Mouse (Mus musculus) c-Kit-positive CD71-negative TER-119-negative erythroid progenitor cells, embryonic 14.5 days (primary cell): ENCODE results near the gene Anpep.

Source experiments
- DNase-seq: peaks from one replicate; pipeline ENCODE4 v3.0.0-alpha.2; 2013; ENCODE audit warnings: low read depth

Gene Anpep

DNA sequence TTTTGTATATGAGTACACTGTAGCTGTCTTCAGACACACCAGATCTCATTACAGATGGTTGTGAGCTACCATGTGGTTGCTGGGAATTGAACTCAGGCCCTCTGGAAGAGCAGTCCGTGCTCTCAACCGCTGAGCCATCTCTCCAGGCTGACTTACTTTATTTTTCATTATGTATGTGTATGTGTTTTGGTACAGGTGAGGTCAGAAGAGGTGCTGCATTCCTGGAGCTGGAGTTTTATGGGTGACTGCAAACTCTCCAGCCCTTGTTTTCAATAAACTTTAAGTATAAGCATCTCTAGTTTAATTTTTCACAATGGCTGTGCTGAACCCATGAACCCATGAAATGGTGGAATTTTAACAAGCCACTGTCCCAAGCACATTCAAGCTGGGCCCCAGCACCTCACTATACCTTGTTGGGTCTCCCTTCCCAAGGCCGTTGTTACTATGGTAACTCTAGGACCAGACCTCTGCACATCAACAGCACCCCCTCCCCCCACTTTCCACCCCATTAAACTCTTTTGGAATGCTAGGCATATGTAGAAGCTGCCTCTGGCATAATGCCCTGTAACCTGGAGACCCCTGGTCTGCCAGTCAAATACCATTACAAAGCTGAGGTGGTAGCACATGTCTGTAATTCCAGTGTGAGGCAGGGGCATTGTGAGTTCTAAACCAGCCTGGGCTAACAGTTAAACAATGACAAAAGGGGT is 5.6 kb upstream of the Anpep start:
- no peak for DNase-seq

GRCm38 (mm10) chr7:79861794-79862193 is 935 bp upstream of the Anpep start:
- DNase-seq: no peak

DNA sequence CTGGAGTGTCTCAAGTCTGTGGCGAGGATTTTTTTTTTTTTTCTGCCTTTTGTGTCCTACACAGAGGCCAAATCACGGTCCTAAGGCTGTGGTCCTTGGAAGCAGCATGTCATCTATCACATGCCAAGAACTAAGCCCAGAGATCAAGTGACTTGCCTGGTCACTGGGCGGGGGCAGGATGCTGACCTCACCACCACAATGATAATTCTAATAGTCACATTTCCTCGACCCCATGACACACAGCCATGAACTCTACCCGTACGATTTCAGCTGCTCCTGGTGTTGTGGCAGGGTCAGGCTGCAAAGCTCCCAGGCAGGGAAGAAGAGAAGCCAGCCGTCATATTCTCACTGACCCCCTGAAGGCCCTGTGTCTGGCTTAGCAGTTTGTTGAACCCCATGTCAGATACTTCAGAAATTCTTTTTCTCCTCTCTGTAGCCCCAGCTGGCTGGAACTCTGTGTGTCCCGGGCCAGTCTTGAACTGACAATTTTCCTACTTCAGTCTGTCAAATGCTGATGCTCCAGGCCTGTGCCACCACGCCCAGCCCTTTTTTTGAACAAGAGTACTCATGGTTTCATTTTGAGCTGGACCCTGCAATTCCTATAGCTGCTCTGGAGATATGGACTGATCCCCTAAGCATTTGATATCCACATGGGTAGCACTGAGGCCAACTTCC is 1.8 kb downstream of the Anpep start:
- DNase-seq: no peak

- no peak for DNase-seq
Observed at GRCm38 (mm10) chr7:79858202-79858934, 2.5 kb downstream of the Anpep start.

- DNase-seq: no peak
Observed at GRCm38 (mm10) chr7:79856305-79856704, 4.6 kb downstream of the Anpep start.

- no peak for DNase-seq
Observed at GRCm38 (mm10) chr7:79847456-79848451, 13.1 kb downstream of the Anpep start.

DNA sequence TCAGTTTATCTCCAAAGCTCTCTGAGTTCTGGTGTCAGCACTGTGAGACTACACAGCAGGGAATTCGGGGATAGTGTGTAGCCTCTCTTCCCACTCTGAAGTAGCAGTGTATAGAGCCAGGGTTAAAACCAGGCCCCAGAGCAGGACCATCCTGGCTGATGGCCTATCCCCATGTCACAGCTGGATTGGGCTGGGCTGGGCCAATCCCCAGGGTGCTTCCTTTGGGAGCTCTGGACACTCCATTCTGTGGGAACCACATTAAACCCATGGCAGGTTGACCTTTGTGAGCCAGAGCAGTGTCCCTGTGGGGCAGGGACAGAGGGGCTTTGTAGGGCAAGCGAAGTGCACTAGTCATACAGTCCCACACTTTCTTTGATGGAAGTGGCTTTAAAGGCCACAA is 14.5 kb downstream of the Anpep start:
- DNase-seq: no peak

- DNase-seq: no peak
Observed at GRCm38 (mm10) chr7:79844090-79844802, 16.6 kb downstream of the Anpep start.

DNA sequence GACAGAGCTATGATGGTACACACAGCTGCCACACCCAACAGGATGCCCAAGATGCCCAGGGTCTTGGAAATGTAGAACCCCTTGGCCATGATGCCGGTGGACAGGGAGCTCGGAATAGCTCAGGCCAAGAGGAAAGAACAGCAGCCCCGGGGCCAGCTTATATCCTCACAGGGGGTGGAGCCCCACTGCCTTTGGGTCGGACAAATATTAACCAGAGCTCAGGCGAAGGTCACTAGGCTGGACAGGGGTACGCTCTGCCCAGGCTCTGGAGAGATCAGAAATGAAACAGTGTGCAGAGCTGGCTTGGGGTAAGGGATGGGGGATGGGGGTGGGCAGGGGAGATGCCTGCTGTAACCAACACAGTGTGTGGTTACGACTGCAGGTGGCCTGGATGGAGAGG is 18.7 kb downstream of the Anpep start:
- no peak for DNase-seq

GRCm38 (mm10) chr7:79837247-79837646 is 23.6 kb downstream of the Anpep start:
- no peak for DNase-seq

GRCm38 (mm10) chr7:79835196-79835595 is 25.7 kb downstream of the Anpep start:
- DNase-seq: no peak

- no peak for DNase-seq
Observed at GRCm38 (mm10) chr7:79832980-79833379, 27.9 kb downstream of the Anpep start.

GRCm38 (mm10) chr7:79831585-79831984 is 29.3 kb downstream of the Anpep start:
- DNase-seq: no peak

DNA sequence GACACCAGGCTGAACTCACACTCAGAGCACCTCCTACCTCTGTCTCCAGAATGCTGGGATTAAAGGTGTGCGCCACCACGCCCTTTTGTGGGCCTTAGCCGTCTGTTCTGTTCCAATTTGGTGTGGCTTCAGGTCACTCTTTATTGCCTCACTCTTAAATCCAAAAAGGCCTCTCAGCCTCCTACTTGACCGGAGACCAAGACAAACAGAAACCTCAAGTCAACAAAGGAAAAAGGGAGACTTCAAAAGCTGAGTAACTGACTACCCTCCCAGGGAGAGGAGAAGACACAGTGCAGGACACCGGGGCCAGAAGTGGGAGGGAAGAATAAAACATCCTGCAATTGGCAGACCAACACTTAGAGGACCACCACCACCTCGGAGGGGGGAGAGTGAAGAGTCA is 29.7 kb downstream of the Anpep start:
- no peak for DNase-seq

- DNase-seq: no peak
Observed at GRCm38 (mm10) chr7:79828341-79828740, 32.5 kb downstream of the Anpep start.

GRCm38 (mm10) chr7:79822092-79822695 is 38.7 kb downstream of the Anpep start:
- no peak for DNase-seq

GRCm38 (mm10) chr7:79819996-79820395 is 40.9 kb downstream of the Anpep start:
- DNase-seq: no peak

DNA sequence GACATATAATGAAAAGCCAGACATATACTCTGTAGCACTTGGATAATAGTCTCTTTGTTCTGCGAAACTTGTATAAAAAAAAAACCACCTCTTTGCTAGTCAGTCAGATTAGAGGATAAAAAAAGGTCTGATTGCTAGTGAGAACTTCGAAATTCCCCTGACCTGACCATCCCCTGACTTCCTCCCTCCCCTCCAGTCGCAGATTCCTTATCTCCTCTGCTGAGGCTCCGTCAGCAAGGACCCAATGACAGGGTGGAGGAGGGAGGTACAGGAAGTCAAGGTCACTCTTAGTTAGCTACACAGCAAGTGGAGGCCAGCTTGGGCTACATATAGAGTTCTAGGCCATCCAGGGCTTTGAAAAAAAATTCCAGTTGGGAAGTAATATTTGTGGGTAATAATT is 41.3 kb downstream of the Anpep start:
- DNase-seq: no peak

GRCm38 (mm10) chr7:79818321-79818720 is 42.5 kb downstream of the Anpep start:
- DNase-seq: no peak

- no peak for DNase-seq
Observed at GRCm38 (mm10) chr7:79813409-79813808, 47.5 kb downstream of the Anpep start.
